Mouse (Mus musculus) midbrain, embryonic 11.5 days (tissue): ENCODE data around the gene G3bp2. TPM values are rescaled to one million over a fixed set of nuclear protein-coding genes. Genes with fewer than 3 reads are reported as not detected.
A peak's percentile ranks its signal among the peaks of the same experiment; 100 is the strongest.

Experiments used
- ATAC-seq: fragments of 200-750 bp; cut with Nextera tagmentation; 2 replicates; pipeline ENCODE4 v1.8.0; 2017; ENCODE audit warnings: moderate TSS enrichment, moderate library complexity; ENCODE audit not compliant: low FRiP score
- DNase-seq: peaks from one replicate; pipeline ENCODE4 v3.0.0; 2015; ENCODE audit warnings: low spot score; ENCODE audit errors: missing footprints
- H3K27ac ChIP-seq: fragments of 300-500 bp; sonication (generic); 2 replicates; pipeline ENCODE4 v1.5.1; 2014; ENCODE audit warnings: low read depth, low read length
- H3K27me3 ChIP-seq: fragments of 300-500 bp; sonication (generic); 2 replicates; pipeline ENCODE4 v1.6.1; 2014; ENCODE audit warnings: mild to moderate bottlenecking, low read length, moderate library complexity, mixed read lengths; ENCODE audit not compliant: control insufficient read depth, insufficient read depth
- H3K36me3 ChIP-seq: fragments of 300-500 bp; sonication (generic); 2 replicates; pipeline ENCODE4 v1.6.1; 2014; ENCODE audit warnings: mild to moderate bottlenecking, low read length, moderate library complexity, mixed read lengths; ENCODE audit not compliant: control insufficient read depth, insufficient read depth
- H3K4me1 ChIP-seq: fragments of 300-500 bp; sonication (generic); 2 replicates; pipeline ENCODE4 v1.6.1; 2014; ENCODE audit warnings: low read length; ENCODE audit not compliant: control insufficient read depth, insufficient read depth
- H3K4me2 ChIP-seq: fragments of 300-500 bp; sonication (generic); 2 replicates; pipeline ENCODE4 v1.6.1; 2014; ENCODE audit warnings: mild to moderate bottlenecking, moderate library complexity
- H3K4me3 ChIP-seq: fragments of 300-500 bp; sonication (generic); 2 replicates; pipeline ENCODE4 v1.5.1; 2014; ENCODE audit warnings: low read depth, low read length
- H3K9ac ChIP-seq: fragments of 300-500 bp; sonication (generic); 2 replicates; pipeline ENCODE4 v1.6.1; 2014; ENCODE audit warnings: low read length
- H3K9me3 ChIP-seq: fragments of 300-500 bp; sonication (generic); 2 replicates; pipeline ENCODE4 v1.6.1; 2016; ENCODE audit warnings: low read length; ENCODE audit not compliant: control insufficient read depth
- WGBS: fragments of 180-500 bp; shearing (Covaris S2); extraction: QIAGEN DNeasy Blood & Tissue Kit; methylation state at CpG from one replicate; pipeline ENCODE4 v1.1.7; 2014; 5-methylcytosine and 5-hydroxymethylcytosine counted together
- polyA plus RNA-seq: library from polyadenylated mRNA; unstranded; fragments of >200 nt; fragmentation: Nextera tagmentation; extraction: Ambion mirVana; gene quantifications from 2 replicates; pipeline ENCODE4 v1.2.1, GENCODE M21; 2014

The G3bp2 gene
- polyA plus RNA-seq, 1 experiment from 2014 or later = 292 TPM

DNA sequence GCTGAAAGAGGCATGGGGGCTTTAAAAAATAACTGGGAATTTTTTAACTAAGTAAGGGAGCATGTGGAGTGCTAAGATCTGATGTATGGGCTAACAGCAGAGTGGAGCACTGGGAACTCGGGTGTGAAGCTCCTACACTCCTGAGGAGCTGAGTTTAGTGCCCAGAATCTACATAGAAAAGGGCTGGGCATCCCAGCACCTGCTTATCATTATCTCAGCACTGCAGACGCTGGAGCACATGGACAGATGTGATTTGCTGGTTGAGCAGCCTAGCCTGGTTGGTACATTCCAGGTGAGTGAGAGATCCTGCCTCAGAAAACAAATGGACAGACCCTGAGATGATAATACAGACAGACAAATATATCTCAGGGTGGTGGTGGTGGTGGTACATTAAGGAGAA, 73.7 kb downstream of the G3bp2 start:
- Histone ChIP-seq H3K4me1 (no peaks in the 10 kb centered on the region), H3K9me3 (no peaks in the 10 kb centered on the region), H3K4me2 (no peak overlapping the region), H3K36me3 (no peaks in the 10 kb centered on the region), H3K27me3 (no peaks in the 10 kb centered on the region), H3K9ac (no peak overlapping the region), H3K27ac (no peak overlapping the region), H3K4me3 (no peak overlapping the region)
- WGBS = 60% methylated on average over 2 of the region's 2 CpGs
- DNase-seq (no peak), ATAC-seq (no peak)

DNA sequence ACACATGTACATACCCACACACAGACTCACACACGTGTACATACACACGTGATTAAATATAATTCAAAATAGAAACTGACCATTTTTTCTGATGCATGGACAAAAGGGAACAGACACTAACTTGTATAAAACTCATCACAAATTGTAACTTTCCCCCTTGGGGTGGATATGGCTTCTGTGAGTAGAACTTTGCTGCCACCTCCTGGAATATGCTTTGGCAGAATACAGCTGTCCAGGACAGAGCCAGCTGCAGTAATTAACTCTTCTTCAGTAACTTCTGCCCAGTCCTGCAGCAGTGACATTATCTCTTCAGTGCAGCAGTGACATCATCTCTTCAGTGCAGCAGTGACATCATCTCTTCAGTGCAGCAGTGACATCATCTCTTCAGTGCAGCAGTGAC, 80.5 kb downstream of the G3bp2 start:
- H3K36me3 ChIP-seq = no peaks in the 10 kb centered on the region
- DNase-seq (no peak), ATAC-seq (peak; percentile 40; the same call in 1 of the 2 replicates)

More for the DNA sequence above, 80.5 kb downstream of the G3bp2 start:
- Histone ChIP-seq H3K4me3 (no peak overlapping the region), H3K9me3 (no peaks in the 10 kb centered on the region; the same call in 1 of the 2 replicates), H3K4me1 (no peaks in the 10 kb centered on the region), H3K27ac (no peak overlapping the region), H3K27me3 (no peaks in the 10 kb centered on the region), H3K4me2 (no peak overlapping the region), H3K9ac (no peak overlapping the region)
- WGBS = 63% methylated on average over 2 of the region's 2 CpGs

Other genes with a start within 250 kb of the G3bp2 start
- gene Rchy1, start 120.7 kb downstream of the G3bp2 start, polyA plus RNA-seq = 40.9 and 45.6 TPM in 2 replicates
- not detected in 2 replicates for gene Odaph, start 96.2 kb downstream of the G3bp2 start, polyA plus RNA-seq
- 0.37 and 0.48 TPM in 2 replicates for gene Cdkl2, start 39.8 kb downstream of the G3bp2 start, polyA plus RNA-seq
- gene Uso1, start 54.2 kb upstream of the G3bp2 start, polyA plus RNA-seq = 25.9 and 29.4 TPM in 2 replicates
- not detected in 2 replicates for gene U90926, start 131.7 kb upstream of the G3bp2 start, polyA plus RNA-seq
- 0.17 TPM in 1 of 2 replicates, not detected in the other for gene Ppef2, start 172.6 kb upstream of the G3bp2 start, polyA plus RNA-seq
- 4.6 and 5.4 TPM in 2 replicates for gene Naaa, start 194.5 kb upstream of the G3bp2 start, polyA plus RNA-seq
- 40.4 and 40.9 TPM in 2 replicates for gene Sdad1, start 226.8 kb upstream of the G3bp2 start, polyA plus RNA-seq
- gene Cxcl9, start 244.4 kb upstream of the G3bp2 start, polyA plus RNA-seq = not detected in 2 replicates
- gene Art3, start 248.1 kb upstream of the G3bp2 start, polyA plus RNA-seq = 0.78 and 2.5 TPM in 2 replicates